Mouse (Mus musculus) megakaryocyte-erythroid progenitor cell, adult 5-6 weeks (primary cell): ENCODE results near the gene Crocc. TPM values are rescaled to one million over a fixed set of nuclear protein-coding genes. Genes with fewer than 3 reads are reported as not detected.

Source experiments
- ATAC-seq: replicated peaks from 2 replicates; pipeline ENCODE4 v1.8.0; 2016; ENCODE audit warnings: mild to moderate bottlenecking, inconsistent platforms; ENCODE audit not compliant: severe bottlenecking, poor library complexity, low FRiP score, low TSS enrichment
- total RNA-seq, 2 experiments: library from RNA; stranded (forward) in 1 of 2; stranded (reverse) in 1 of 2; fragments of 200-1000, 215-1000 nt in 1 of 2; fragments of >200 nt in 1 of 2; fragmentation: Nextera tagmentation in 1 of 2; gene quantifications; 2 replicates each; pipeline ENCODE4 v1.2.3; 2014 to 2017

The Crocc gene
- total RNA-seq, 2 experiments from 2014 or later, result 5.7 to 8.9 TPM

- ATAC-seq, result 0 out of 2 replicates have a peak, but pooled peaks have one; percentile 5
These were observed 9.4 kb upstream of the Crocc start for GRCm38 (mm10) chr4:141069731-141070130.

DNA sequence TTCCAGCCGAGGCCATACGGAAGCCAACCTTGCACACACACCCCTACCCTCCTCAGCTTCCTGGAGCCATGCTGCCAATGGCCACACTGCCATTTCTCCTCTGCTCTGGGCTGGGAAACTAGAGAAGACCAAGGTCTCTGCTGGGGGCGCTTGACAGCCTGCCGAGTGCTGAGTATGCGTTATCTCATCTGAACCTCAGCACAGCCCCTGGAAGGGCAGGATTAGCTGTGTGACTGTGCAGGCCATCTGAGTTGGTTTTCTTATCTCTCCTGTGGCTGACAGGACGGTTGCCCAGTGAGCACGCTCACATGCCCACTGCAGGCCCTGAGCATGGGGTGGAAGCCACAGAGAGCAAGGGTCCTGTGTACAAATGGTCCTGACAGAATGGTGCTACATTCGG lies 8.3 kb upstream of the Crocc start:
- ATAC-seq, result peak; percentile 75

GRCm38 (mm10) chr4:141067516-141068046 lies 7.2 kb upstream of the Crocc start:
- no peak for ATAC-seq

GRCm38 (mm10) chr4:141066709-141067515 lies 6.6 kb upstream of the Crocc start:
- ATAC-seq, result no peak

DNA sequence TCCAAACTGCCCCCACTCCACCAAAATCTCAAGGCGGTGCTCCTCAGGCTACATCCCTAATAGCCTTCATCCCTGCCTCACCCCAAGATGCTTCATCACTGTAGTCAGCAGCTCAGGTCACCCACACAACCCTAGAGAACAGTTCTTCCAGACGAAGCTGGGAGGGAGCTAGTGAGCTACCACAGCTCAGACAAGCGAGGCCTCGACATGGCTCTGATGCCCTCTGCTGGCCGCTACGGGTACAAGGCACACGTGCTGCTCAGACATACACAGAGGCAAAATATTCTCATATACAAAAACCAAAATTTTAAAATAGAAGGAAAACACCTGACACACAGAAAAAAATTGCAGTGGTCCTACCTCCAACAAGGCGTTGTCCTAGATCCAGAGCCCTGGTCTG lies 4.8 kb upstream of the Crocc start:
- peak; percentile 46 for ATAC-seq

DNA sequence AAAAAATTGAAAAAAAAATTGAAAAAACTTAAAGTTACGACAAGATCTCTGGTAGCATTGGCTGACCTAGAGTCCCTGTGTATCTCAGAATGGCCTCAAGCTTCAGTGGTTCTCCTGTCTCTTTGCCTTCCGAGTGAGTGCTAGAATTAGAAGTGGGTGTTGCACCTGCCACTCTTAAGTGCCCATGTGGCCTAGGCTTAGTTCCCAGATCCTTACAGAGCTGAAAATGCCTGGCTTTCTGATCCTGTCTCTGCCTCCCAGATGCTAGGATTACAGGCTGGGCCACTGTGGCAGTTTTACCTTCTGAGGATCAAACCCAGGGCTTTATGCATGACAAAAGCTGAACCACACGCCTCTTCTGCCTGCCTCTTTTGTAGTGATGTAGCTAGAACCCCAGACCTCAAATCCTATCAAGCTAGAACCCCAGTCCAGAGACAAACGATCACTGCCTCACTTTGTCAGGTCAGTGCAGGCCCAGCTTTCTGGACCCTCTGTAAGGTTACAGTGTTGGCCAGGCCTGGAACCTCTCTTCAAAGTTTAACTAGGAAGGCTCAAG lies 3.8 kb upstream of the Crocc start:
- no peak for ATAC-seq

- ATAC-seq, result peak; percentile 16
These were observed 529 bp downstream of the Crocc start for GRCm38 (mm10) chr4:141059616-141060425.

GRCm38 (mm10) chr4:141058835-141059234 lies 1.5 kb downstream of the Crocc start:
- no peak for ATAC-seq

DNA sequence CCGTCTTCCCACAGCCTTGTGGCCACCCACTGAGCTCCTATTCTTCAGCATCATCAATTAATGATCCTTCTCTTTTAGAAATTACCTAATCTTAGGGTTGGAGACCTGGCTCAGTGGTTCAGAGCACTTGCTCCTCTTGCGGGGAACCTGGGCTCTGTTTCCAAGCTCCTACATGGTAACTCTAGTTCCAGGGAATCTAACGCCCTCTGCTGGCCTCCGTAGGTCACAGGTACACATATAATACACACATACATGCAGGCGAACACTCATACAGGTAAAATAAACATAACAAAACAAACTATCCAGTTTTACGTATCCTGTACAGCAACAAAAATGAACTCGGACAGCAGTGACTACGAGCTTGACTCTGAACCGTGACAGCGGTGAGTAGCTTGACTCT lies 3.4 kb downstream of the Crocc start:
- ATAC-seq, result no peak

- ATAC-seq, result no peak
These were observed 6.7 kb downstream of the Crocc start for GRCm38 (mm10) chr4:141053568-141054161.

- ATAC-seq, result no peak
These were observed 7.2 kb downstream of the Crocc start for GRCm38 (mm10) chr4:141053138-141053537.

DNA sequence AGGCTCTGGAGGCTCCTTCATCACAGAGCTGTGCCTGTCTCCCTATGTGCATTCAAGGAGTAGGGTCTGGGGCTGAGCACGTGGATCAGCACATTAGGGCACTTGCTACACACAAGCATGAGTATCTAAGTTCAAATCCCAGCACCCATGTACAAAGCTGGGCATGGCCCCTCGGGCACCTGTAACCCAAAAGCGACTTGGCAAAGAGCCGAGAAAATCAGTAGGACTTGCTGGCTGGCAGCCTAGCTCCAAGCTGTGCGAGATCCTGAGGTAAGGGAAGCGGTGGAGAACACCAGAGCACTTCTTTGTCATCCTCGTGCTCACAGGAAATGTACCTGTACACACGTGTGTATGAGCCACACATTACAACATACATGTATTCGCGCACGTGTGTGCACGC lies 7.9 kb downstream of the Crocc start:
- no peak for ATAC-seq

DNA sequence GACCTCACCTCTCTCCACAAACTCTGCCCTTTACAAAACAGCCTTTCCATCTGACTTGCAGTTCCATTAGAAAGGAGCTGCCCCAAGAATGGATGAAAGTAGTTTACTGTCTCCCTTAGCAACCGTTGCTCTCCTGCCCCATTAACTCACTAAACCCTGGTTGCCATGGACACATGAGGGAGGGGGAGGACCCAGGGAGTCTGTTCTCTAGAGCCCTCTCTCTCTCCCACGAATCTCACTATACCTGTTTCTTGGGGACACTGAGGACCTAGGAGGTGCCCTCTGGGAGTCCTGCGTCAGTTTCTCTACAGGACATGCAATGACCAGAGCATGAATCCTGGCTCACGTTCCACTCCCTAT lies 10.9 kb downstream of the Crocc start:
- ATAC-seq, result no peak

DNA sequence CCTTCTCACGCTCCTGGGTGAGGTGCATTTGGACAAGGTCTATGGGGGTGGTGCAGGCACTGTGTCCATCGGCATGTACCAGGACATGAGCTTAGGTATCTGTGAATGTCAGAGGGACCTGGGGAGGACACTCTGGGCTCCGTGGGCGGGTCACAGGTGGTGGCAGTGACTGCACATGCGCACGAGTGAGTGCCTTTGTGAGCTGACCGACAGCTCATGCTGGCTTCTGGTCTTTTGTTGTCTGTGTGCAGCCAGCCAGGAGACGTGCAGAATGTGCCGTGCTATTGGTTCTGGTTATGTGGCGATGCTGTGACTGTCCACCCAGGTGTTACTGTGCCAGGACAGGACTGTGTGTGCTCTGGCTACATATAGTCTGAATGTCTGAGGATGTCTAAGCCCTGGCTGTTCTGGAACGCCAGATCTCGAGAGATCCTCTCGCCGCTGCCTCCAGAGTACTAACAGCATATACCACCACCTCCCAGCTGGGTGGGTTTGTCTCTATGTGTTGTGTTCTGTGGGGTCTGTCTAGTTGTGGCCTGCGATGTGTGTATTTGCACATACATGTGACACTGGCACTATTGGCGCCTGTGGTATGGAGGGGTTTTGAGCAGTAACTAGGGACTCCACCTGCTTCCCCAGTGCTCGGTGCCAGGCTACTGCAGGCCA lies 11.4 kb downstream of the Crocc start:
- no peak for ATAC-seq

DNA sequence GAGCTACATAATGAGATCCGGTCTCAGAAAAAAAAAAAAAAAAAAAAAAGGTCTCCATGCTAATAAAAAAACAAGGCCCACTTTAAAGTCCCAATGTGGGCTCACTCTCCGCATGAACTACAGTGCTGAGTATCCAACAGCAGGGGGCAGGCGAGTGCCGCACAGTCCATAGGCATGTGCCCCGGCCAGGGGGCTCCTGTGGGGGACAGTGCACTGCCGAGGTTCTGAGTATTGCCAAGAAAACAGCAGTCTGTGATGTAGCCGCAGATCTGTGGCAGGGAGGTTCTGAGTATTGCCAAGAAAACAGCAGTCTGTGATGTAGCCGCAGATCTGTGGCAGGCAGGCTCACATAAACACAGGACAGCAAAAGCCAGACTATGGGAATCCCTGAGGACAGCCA lies 15.5 kb downstream of the Crocc start:
- peak; percentile 58 for ATAC-seq

GRCm38 (mm10) chr4:141041117-141041516 lies 19.2 kb downstream of the Crocc start:
- ATAC-seq, result no peak

GRCm38 (mm10) chr4:141033606-141034549 lies 26.5 kb downstream of the Crocc start:
- ATAC-seq, result peak; percentile 58

- peak; percentile 69 for ATAC-seq
These were observed 28.6 kb downstream of the Crocc start for GRCm38 (mm10) chr4:141031733-141032132.
